Mouse (Mus musculus) yolk sac, embryonic 10.5 days (tissue): ENCODE data around the gene Cdkl2.
A peak's percentile ranks its signal among the peaks of the same experiment; 100 is the strongest.

Experiments used
- DNase-seq: peaks from one replicate; pipeline ENCODE4 v3.0.0-alpha.2; 2017; ENCODE audit warnings: low spot score

Cdkl2 gene

GRCm38 (mm10) chr5:91993061-91993460, 50.6 kb downstream of the Cdkl2 start:
- no peak for DNase-seq

GRCm38 (mm10) chr5:91991191-91991937, 52.3 kb downstream of the Cdkl2 start:
- no peak for DNase-seq

GRCm38 (mm10) chr5:91989261-91989660, 54.4 kb downstream of the Cdkl2 start:
- DNase-seq = no peak

DNA sequence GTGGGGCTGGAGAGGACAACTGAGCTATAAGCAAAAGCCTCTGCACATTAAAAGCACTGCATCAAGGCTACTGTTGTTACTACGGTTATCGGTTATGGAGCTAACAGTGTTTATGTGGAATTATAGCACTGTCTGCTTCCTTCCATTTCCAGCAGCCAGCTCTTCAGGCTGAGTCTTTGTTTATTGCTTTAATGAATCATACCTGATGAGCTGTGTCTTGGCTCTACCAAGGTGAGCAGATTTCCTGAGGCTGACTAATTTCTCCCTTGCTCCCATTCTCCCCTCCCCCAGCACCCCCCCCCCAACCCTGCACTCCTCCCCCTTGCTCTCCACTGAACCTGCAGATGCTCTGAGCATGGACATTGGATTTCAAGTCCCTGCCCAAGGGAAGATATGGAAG, 55.9 kb downstream of the Cdkl2 start:
- no peak for DNase-seq

- no peak for DNase-seq
These were observed 56.4 kb downstream of the Cdkl2 start, which contains the start of gene Odaph for GRCm38 (mm10) chr5:91987236-91987635. Odaph (plus strand) TSS chr5:91987475.

DNA sequence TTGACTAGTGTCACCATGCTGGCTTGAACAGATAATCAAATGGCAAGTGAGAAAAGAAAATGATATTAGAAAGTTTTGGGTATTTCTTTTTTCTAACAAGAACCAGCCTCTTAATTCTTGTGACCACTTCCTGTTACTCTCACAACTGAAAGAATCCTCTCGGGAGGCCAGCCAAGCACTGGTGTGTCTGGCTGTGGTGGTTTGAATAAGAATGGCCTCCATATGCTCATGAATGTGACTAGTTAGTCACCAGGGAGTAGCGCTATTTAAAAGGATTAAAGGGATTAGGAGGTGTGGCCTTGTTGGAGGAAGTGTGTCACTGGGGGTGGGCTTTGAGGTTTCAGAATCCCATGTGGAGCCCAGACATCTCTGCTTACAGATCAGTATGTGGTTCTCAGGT, 58.0 kb downstream of the Cdkl2 start:
- no peak for DNase-seq

GRCm38 (mm10) chr5:91983490-91983889, 60.2 kb downstream of the Cdkl2 start:
- DNase-seq = no peak

DNA sequence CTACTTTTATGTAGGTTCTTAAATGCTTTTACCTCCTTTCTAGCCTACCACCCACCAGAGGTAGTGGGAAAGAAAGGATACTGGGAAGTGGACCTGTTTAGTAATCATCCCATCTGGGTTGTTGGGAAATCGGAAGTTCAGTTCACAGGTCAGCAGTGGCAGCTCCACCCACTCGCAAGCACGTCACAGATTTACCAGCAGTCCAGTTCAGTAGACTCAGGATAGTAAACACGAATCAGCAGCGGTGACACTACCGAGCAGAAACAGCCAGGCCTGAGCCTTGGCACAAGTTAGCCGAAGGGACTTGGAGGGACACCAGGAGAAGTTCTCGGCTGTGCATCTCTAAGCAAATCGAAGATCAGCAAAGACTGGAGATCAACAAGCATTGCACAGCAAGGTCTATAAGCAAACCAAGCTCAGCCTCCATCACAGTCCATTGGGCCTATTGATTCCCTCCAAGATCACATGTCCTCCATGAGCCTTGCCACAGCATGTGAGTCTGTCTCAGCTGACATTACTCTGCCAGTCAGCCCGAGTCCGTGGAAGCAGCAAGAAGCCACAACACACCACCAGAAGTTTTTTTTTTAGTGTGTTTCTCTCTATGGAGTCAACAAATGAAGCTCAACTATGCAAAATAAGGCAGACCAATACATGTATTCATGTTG, 62.4 kb downstream of the Cdkl2 start:
- DNase-seq = peak; percentile 40

GRCm38 (mm10) chr5:91977397-91977770, 66.3 kb downstream of the Cdkl2 start:
- no peak for DNase-seq

GRCm38 (mm10) chr5:91976566-91977396, 66.9 kb downstream of the Cdkl2 start:
- no peak for DNase-seq

- DNase-seq = no peak
These were observed 67.9 kb downstream of the Cdkl2 start for GRCm38 (mm10) chr5:91975758-91976157.

DNA sequence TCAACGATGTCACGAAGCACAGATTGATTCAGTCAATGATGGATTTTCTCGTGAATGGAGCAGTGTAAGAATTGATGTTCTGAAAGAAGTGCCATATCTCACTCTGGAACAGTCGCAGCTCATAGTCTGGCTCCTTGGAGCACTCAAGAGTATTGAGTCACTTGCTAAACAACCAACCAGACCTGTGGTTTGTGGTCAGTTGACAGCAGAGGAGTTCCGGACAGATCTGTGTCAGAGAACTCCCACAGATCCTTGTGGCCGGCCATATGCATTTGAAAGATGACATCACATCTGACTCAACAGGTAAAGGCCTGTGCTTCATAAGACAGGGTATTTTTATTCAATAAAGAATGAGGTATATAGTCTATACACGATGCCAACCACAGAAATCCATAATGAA, 69.7 kb downstream of the Cdkl2 start:
- no peak for DNase-seq

GRCm38 (mm10) chr5:91972046-91972445, 71.6 kb downstream of the Cdkl2 start:
- DNase-seq = no peak

- DNase-seq = peak; percentile 97
These were observed 80.8 kb downstream of the Cdkl2 start, which contains the start of gene Rchy1 for GRCm38 (mm10) chr5:91962639-91963440. Rchy1 (minus strand) TSS chr5:91963068.

- DNase-seq = no peak
These were observed 81.4 kb downstream of the Cdkl2 start for GRCm38 (mm10) chr5:91962259-91962638.

- DNase-seq = peak; percentile 16
These were observed 82.3 kb downstream of the Cdkl2 start for GRCm38 (mm10) chr5:91961370-91961769.

GRCm38 (mm10) chr5:91960606-91961254, 83.0 kb downstream of the Cdkl2 start:
- DNase-seq = peak; percentile 10

DNA sequence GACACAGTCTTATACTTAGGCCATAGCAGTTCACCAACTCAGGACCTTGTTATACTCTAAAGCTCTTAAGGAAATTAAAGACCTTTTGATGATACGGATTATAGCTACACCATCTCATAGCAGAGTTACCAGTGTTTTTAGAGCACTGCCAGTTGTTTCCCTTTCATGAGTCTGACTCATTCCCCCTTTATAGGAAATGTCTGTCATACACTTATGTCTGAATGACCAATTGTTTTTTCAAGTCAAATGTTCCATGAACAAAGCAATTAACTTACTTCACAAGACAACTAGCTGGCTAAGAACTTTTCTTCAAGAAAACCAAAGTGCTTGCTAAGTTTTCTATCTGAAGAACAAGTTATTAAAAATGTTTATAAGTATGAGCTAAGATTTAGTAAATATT, 83.7 kb downstream of the Cdkl2 start:
- DNase-seq = no peak

GRCm38 (mm10) chr5:91959096-91959495, 84.6 kb downstream of the Cdkl2 start:
- no peak for DNase-seq

DNA sequence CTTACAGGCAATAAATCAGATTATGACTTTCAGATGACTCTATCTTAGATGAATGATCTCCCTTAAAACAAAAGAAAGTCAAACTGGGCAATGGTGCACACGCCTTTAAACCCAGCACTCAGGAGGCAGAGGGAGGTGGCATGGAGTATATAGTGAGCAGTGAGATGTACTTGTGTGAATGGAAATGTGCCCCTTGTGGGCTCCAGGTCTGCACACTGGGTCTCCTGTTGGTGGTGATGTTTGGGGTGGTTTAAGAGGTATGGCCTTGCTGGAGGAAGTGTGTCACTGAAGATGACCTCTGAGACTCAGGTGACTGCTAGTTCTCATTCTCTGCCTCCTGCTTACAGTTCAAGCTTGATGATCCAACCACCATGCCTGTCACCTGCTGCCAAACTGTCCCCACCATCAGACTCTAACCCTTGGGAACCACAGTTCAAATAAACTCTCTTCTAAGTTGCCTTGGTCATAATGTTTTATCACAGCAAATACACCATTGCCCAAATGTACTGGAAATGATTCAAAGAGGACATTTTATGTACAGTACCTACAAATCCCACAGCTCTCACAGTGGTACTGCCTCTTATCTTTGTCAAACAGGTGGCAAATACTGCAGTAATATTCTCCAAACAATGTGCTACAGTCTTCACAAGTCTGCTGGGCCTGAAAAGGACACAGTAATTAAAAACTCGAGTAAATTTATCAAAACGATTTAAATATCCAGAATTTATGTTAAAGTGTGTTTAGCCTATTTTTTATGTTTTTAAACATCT, 86.5 kb downstream of the Cdkl2 start:
- no peak for DNase-seq
